Mouse (Mus musculus) left cerebral cortex, postnatal 14 days (tissue): ENCODE results near the gene Nfatc4. TPM values are rescaled to one million over a fixed set of nuclear protein-coding genes. Genes with fewer than 3 reads are reported as not detected.
A peak's percentile ranks its signal among the peaks of the same experiment; 100 is the strongest.

Experiments used
- DNase-seq, 2 experiments: peaks; one replicate each; pipeline ENCODE4 v3.0.0; 2021 to 2022; ENCODE audit warnings: low spot score in 2 of 2, mixed read lengths in 1 of 2
- intact Hi-C: fragments of 180-260 bp; cut with DNase I; formaldehyde crosslinking; loops from one replicate; pipeline ENCODE4 v1.15.1; 2025
- total RNA-seq, 2 experiments: library from RNA; stranded (reverse); gene quantifications; 2 replicates each; pipeline ENCODE4 v1.2.3; 2021

Nfatc4 gene
- total RNA-seq, 2 experiments from 2014 or later, result 3.0 to 4.0 TPM

GRCm38 (mm10) chr14:55873714-55874683 lies 51.1 kb downstream of the Nfatc4 start:
- intact Hi-C loops, result loop anchor here (2.0 kb wide), 1 partner anchor 45 kb away; no protein-coding TSS in a partner anchor
- DNase-seq, result peak; percentile 74 to 78

GRCm38 (mm10) chr14:55877469-55878315 lies 54.7 kb downstream of the Nfatc4 start:
- intact Hi-C loops, result no loop called here
- DNase-seq, result peak; percentile 34 to 90

- no peak for DNase-seq
- intact Hi-C loops, result no loop called here
These were observed 55.5 kb downstream of the Nfatc4 start for GRCm38 (mm10) chr14:55878316-55878940.

- DNase-seq, result peak; percentile 84 to 93
- intact Hi-C loops, result no loop called here
These were observed 56.7 kb downstream of the Nfatc4 start for GRCm38 (mm10) chr14:55879623-55880022.

- DNase-seq, result no peak
- intact Hi-C loops, result no loop called here
These were observed 58.0 kb downstream of the Nfatc4 start for GRCm38 (mm10) chr14:55880982-55881381.

GRCm38 (mm10) chr14:55882171-55882641 lies 59.3 kb downstream of the Nfatc4 start:
- no peak for DNase-seq
- intact Hi-C loops, result no loop called here

GRCm38 (mm10) chr14:55883149-55883661 lies 60.3 kb downstream of the Nfatc4 start:
- intact Hi-C loops, result no loop called here

More at GRCm38 (mm10) chr14:55883149-55883661, 60.3 kb downstream of the Nfatc4 start:
- DNase-seq, result no peak

Other genes with a start within 250 kb of the Nfatc4 start
- gene Fitm1, start 247.5 kb upstream of the Nfatc4 start, total RNA-seq, result not detected
- gene Psme1, start 245.0 kb upstream of the Nfatc4 start, total RNA-seq, result 10 to 100 TPM; 44.9 to 56.5 TPM
- gene Emc9, start 237.8 kb upstream of the Nfatc4 start, total RNA-seq, result 10 to 100 TPM; 38.7 to 45.5 TPM
- gene Psme2, start 232.0 kb upstream of the Nfatc4 start, total RNA-seq, result 10 to 100 TPM; 48.1 to 49.0 TPM
- 10 to 100 TPM; 26.0 to 29.5 TPM for gene Rnf31, start 231.4 kb upstream of the Nfatc4 start, total RNA-seq
- 1 to 10 TPM; 8.0 to 8.4 TPM for gene Irf9, start 219.6 kb upstream of the Nfatc4 start, total RNA-seq
- gene Rec8, start 205.1 kb upstream of the Nfatc4 start, total RNA-seq, result 1 to 10 TPM; 2.1 to 3.4 TPM
- gene Ipo4, start 187.2 kb upstream of the Nfatc4 start, total RNA-seq, result 100 to 1,000 TPM; 123 to 171 TPM
- gene Gm49378, start 185.2 kb upstream of the Nfatc4 start, total RNA-seq, result 1 to 10 TPM; 4.8 to 8.1 TPM
- gene Tm9sf1, start 179.3 kb upstream of the Nfatc4 start, total RNA-seq, result 10 to 100 TPM; 42.1 to 42.2 TPM
- gene Tssk4, start 173.0 kb upstream of the Nfatc4 start, total RNA-seq, result under 1 TPM; 0.74 to 0.92 TPM
- gene Mdp1, start 162.6 kb upstream of the Nfatc4 start, total RNA-seq, result 10 to 100 TPM; 37.8 to 42.6 TPM
- gene Gmpr2, start 151.2 kb upstream of the Nfatc4 start, total RNA-seq, result 10 to 100 TPM; 22.7 to 24.6 TPM
- gene Nedd8, start 151.0 kb upstream of the Nfatc4 start, total RNA-seq, result 100 to 1,000 TPM; 305 to 339 TPM
- gene Tinf2, start 141.3 kb upstream of the Nfatc4 start, total RNA-seq, result 10 to 100 TPM; 14.8 to 16.0 TPM
- gene Tgm1, start 109.2 kb upstream of the Nfatc4 start, total RNA-seq, result under 1 TPM in 1 of 2 experiments, not detected in 1; 0.25 TPM
- 10 to 100 TPM; 44.2 to 45.4 TPM for gene Rabggta, start 100.9 kb upstream of the Nfatc4 start, total RNA-seq
- gene Dhrs1, start 77.5 kb upstream of the Nfatc4 start, total RNA-seq, result 100 to 1,000 TPM in 1 of 2 experiments, 10 to 100 TPM in 1; 99.8 to 104 TPM
- gene Nop9, start 77.5 kb upstream of the Nfatc4 start, total RNA-seq, result 10 to 100 TPM; 13.4 to 13.9 TPM
- under 1 TPM; 0.68 to 0.93 TPM for gene Cideb, start 64.7 kb upstream of the Nfatc4 start, total RNA-seq
- gene Ltb4r2, start 61.7 kb upstream of the Nfatc4 start, total RNA-seq, result under 1 TPM; 0.22 to 0.42 TPM
- gene Ltb4r1, start 57.2 kb upstream of the Nfatc4 start, total RNA-seq, result under 1 TPM; 0.24 to 0.40 TPM
- gene Adcy4, start 39.0 kb upstream of the Nfatc4 start, total RNA-seq, result 1 to 10 TPM; 5.1 to 6.6 TPM
- 1 to 10 TPM in 1 of 2 experiments, under 1 TPM in 1; 0.83 to 1.0 TPM for gene Ripk3, start 34.3 kb upstream of the Nfatc4 start, total RNA-seq
- 1 to 10 TPM; 8.8 to 9.7 TPM for gene Nynrin, start 30.9 kb downstream of the Nfatc4 start, total RNA-seq
- gene Cbln3, start 61.2 kb downstream of the Nfatc4 start, total RNA-seq, result 1 to 10 TPM in 1 of 2 experiments, under 1 TPM in 1; 0.23 to 1.1 TPM
- 10 to 100 TPM; 10.4 to 10.8 TPM for gene Khnyn, start 61.8 kb downstream of the Nfatc4 start, total RNA-seq
- 10 to 100 TPM; 85.8 to 94.6 TPM for gene Sdr39u1, start 77.1 kb downstream of the Nfatc4 start, total RNA-seq
- not detected for gene Cma1, start 121.5 kb downstream of the Nfatc4 start, total RNA-seq
- gene Cma2, start 127.8 kb downstream of the Nfatc4 start, total RNA-seq, result not detected
- not detected for gene Mcpt1, start 194.8 kb downstream of the Nfatc4 start, total RNA-seq
- not detected for gene Mcpt9, start 207.4 kb downstream of the Nfatc4 start, total RNA-seq
- not detected for gene Mcpt2, start 218.9 kb downstream of the Nfatc4 start, total RNA-seq
- gene Mcpt4, start 239.2 kb downstream of the Nfatc4 start, total RNA-seq, result not detected